ENCODE assay signal across 18 mouse cellular contexts in genomic region chr5:134709275-134709674, GRCm38 (mm10). TPM values are rescaled to one million over a fixed set of nuclear protein-coding genes. Genes with fewer than 3 reads are reported as not detected.
A peak's percentile ranks its signal among the peaks of the same experiment; 100 is the strongest.
DNase-seq lines count a peak whose midpoint lies in the region; ATAC-seq and TF ChIP-seq lines count a peak whose summit lies in the region.
"Had no signal": no experiment of that assay in that cellular context is flagged by ENCODE, and none has a peak within 500 bp of the region (broad histone marks: within the 10 kb centered on the region; RNA-seq: fewer than 3 reads in every experiment).

No protein-coding gene starts in this region.

- H3K4me2 ChIP-seq in hindbrain, embryonic 16.5 days (ENCODE audit: low read length), result no peak overlapping the region
- no peak overlapping the region for H3K4me2 ChIP-seq in hindbrain, embryonic 13.5 days
- H3K4me2 ChIP-seq: liver, embryonic 11.5 days; midbrain, embryonic 13.5 days; stomach, embryonic 15.5 days had no signal

- TF ChIP-seq CTCF in cerebellum, adult 2 months (IDR thresholded peaks at IDR 0.05; ENCODE audit: borderline replicate concordance, insufficient read depth, low read depth, low read length), result no peak

- no peak overlapping the region for H3K27ac ChIP-seq in cerebellum, adult 2 months (ENCODE audit: insufficient read depth, low read length)
- H3K27ac ChIP-seq in hindbrain, embryonic 16.5 days (ENCODE audit: low read depth, low read length), result no peak overlapping the region
- no peak overlapping the region for H3K27ac ChIP-seq in hindbrain, embryonic 13.5 days
- H3K27ac ChIP-seq: midbrain, embryonic 13.5 days; stomach, embryonic 15.5 days had no signal

- H3K4me1 ChIP-seq in cerebellum, adult 2 months (ENCODE audit: control insufficient read depth, insufficient read depth, low read length), result no peaks in the 10 kb centered on the region
- H3K4me1 ChIP-seq in hindbrain, embryonic 16.5 days (ENCODE audit: control insufficient read depth, insufficient read depth, low read depth, low read length), result no peaks in the 10 kb centered on the region
- no peaks in the 10 kb centered on the region for H3K4me1 ChIP-seq in hindbrain, embryonic 13.5 days (replicated peaks)
- H3K4me1 ChIP-seq: midbrain, embryonic 13.5 days; stomach, embryonic 15.5 days had no signal

- no peaks in the 10 kb centered on the region for H3K9me3 ChIP-seq in hindbrain, embryonic 16.5 days (ENCODE audit: control insufficient read depth, low read length)
- H3K9me3 ChIP-seq in hindbrain, embryonic 13.5 days, result no peaks in the 10 kb centered on the region
- H3K9me3 ChIP-seq: midbrain, embryonic 13.5 days; stomach, embryonic 15.5 days had no signal

- 12% methylated on average over 6 of the region's 6 CpGs for WGBS in cerebellum, adult 2 months
- 48% methylated on average over 6 of the region's 6 CpGs for WGBS in hindbrain, embryonic 16.5 days
- WGBS in hindbrain, embryonic 13.5 days, result 63% methylated on average over 6 of the region's 6 CpGs

- H3K36me3 ChIP-seq in hindbrain, embryonic 16.5 days (ENCODE audit: control insufficient read depth, insufficient read depth, low read length), result no peaks in the 10 kb centered on the region
- H3K36me3 ChIP-seq in hindbrain, embryonic 13.5 days, result no peaks in the 10 kb centered on the region
- H3K36me3 ChIP-seq: midbrain, embryonic 13.5 days had no signal

- TF ChIP-seq POLR2A in cerebellum, adult 2 months (IDR thresholded peaks at IDR 0.05; ENCODE audit: borderline replicate concordance, insufficient read depth, low read length), result no peak

- no peak overlapping the region for H3K9ac ChIP-seq in hindbrain, embryonic 16.5 days (ENCODE audit: low read depth, low read length)
- H3K9ac ChIP-seq in hindbrain, embryonic 13.5 days, result no peak overlapping the region
- H3K9ac ChIP-seq: forebrain, postnatal 0 days; midbrain, embryonic 13.5 days; stomach, embryonic 15.5 days had no signal

- no peaks in the 10 kb centered on the region for H3K27me3 ChIP-seq in cerebellum, adult 2 months (ENCODE audit: control insufficient read depth, insufficient read depth, low read length)
- H3K27me3 ChIP-seq in hindbrain, embryonic 16.5 days (replicated peaks; ENCODE audit: control insufficient read depth, insufficient read depth, low read length), result 0 out of 2 replicates have a peak, but pooled peaks cover 2% of the 10 kb centered on the region
- H3K27me3 ChIP-seq in hindbrain, embryonic 13.5 days, result peaks cover 6% of the 10 kb centered on the region; the same call in 1 of the 2 replicates
- H3K27me3 ChIP-seq: stomach, embryonic 15.5 days had no signal

- peak; percentile 23 to 46 for DNase-seq in cerebellum, postnatal 14 days
- no peak for DNase-seq in cerebellum, adult 2 months
- DNase-seq in layer of hippocampus, postnatal 10 days (ENCODE audit: low spot score in 2 of 2), result peak; percentile 16 to 41
- no peak for DNase-seq in layer of hippocampus, adult 9-10 months (ENCODE audit: low spot score)
- DNase-seq in 416B (ENCODE audit: low read depth), result peak; percentile 34
- no peak for DNase-seq in neural tube, embryonic 10.5 days (ENCODE audit: extremely low spot score, low spot score)
- DNase-seq: B cell, adult 2 months; cerebellum, adult 11-12 months; embryo, embryonic 11 days; forebrain, postnatal 0 days; heart, postnatal 14 days; layer of hippocampus, adult 9-11 months; spleen, adult 18-20 months had no signal

- no peak overlapping the region for H3K4me3 ChIP-seq in cerebellum, adult 2 months (replicated peaks; ENCODE audit: insufficient read depth, low read depth, low read length)
- no peak overlapping the region for H3K4me3 ChIP-seq in hindbrain, embryonic 16.5 days (ENCODE audit: low read length)
- no peak overlapping the region for H3K4me3 ChIP-seq in hindbrain, embryonic 13.5 days
- H3K4me3 ChIP-seq: midbrain, embryonic 13.5 days; stomach, embryonic 15.5 days had no signal

- ATAC-seq in hindbrain, embryonic 16.5 days, result peak; percentile 30; the same call in 1 of the 2 replicates
- no peak for ATAC-seq in hindbrain, embryonic 13.5 days (ENCODE audit: low FRiP score)
- ATAC-seq: forebrain, postnatal 0 days; midbrain, embryonic 13.5 days had no signal

RNA-seq across cellular contexts. Expression of gene Limk1, which starts 20.9 kb away (rescaled TPM):
- 78.7 and 99.2 TPM in 2 replicates for polyA plus RNA-seq in cerebellum, adult 2 months (2012; rRNA removed)
- polyA plus RNA-seq in hindbrain, embryonic 16.5 days (2015; fragmentation: Nextera tagmentation; extraction: Ambion mirVana), result 22.0 and 22.1 TPM in 2 replicates
- polyA plus RNA-seq in hindbrain, embryonic 13.5 days (2015; fragmentation: Nextera tagmentation; extraction: Ambion mirVana), result 21.6 and 23.4 TPM in 2 replicates
- 10 to 100 TPM; 59.1 to 67.5 TPM for total RNA-seq in layer of hippocampus, postnatal 10 days (2021)

RNA-seq across cellular contexts. Expression of gene Eln, which starts 37.8 kb away (rescaled TPM):
- polyA plus RNA-seq in cerebellum, adult 2 months (2012; rRNA removed), result 7.5 and 8.1 TPM in 2 replicates
- polyA plus RNA-seq in hindbrain, embryonic 16.5 days (2015; fragmentation: Nextera tagmentation; extraction: Ambion mirVana), result 25.1 and 26.7 TPM in 2 replicates
- polyA plus RNA-seq in hindbrain, embryonic 13.5 days (2015; fragmentation: Nextera tagmentation; extraction: Ambion mirVana), result 5.7 and 7.8 TPM in 2 replicates
- total RNA-seq in layer of hippocampus, postnatal 10 days (2021), result 10 to 100 TPM; 94.0 to 99.5 TPM

Comparison
In these comparisons a context has a peak if more than half of its experiments do, and no peak if none do; other contexts are left out.
1. DNase-seq: peak in cerebellum, postnatal 14 days (2 of 2), layer of hippocampus, postnatal 10 days (2 of 2) and 416B (single experiment); none in cerebellum, adult 2 months (0 of 2), layer of hippocampus, adult 9-10 months (single experiment) and neural tube, embryonic 10.5 days (single experiment).